Mouse (Mus musculus): ENCODE data around the gene 1700001C19Rik.
A peak's percentile ranks its signal among the peaks of the same experiment; 100 is the strongest.

The 1700001C19Rik gene

GRCm38 (mm10) chr17:47461688-47462087, 24.5 kb upstream of the 1700001C19Rik start:
- DNase-seq = no peak

GRCm38 (mm10) chr17:47459341-47459919, 22.3 kb upstream of the 1700001C19Rik start:
- DNase-seq = no peak

DNA sequence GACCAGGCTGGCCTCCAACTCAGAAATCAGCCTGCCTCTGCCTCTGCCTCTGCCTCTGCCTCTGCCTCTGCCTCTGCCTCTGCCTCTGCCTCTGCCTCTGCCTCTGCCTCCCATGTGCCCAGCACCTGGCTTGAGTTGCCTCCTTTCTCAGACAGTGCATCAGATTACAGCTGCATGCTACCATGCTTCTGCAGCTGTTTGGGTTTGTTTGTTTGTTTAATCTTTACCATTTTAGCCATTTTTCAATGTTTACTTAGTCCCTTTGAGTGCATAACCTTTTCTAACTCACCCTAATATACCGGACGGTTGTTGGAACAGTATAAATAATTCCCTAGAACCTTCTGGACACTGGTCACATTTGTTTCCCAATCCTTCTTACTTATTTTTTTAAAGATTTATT, 21.8 kb upstream of the 1700001C19Rik start:
- no peak for DNase-seq

DNA sequence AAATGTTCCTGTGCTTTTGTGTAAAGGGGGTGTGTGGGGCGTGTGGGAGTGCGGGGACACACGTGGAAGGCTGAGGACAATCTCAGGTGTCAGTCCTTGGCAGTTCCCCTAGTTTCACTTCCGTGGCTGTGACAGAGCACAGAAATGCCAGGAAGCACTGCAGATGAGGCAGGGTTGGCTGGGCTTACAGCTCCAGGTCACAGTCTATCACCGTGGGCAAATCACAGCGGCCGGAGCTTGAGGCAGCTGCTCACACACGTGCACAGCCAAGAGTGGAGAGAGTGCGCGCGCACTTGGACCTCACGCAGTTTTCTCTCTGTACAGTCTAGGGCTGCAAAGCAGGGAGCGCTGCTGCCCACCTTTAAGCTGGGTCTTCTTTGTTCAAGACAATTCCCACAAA, 21.1 kb upstream of the 1700001C19Rik start:
- DNase-seq = no peak

DNA sequence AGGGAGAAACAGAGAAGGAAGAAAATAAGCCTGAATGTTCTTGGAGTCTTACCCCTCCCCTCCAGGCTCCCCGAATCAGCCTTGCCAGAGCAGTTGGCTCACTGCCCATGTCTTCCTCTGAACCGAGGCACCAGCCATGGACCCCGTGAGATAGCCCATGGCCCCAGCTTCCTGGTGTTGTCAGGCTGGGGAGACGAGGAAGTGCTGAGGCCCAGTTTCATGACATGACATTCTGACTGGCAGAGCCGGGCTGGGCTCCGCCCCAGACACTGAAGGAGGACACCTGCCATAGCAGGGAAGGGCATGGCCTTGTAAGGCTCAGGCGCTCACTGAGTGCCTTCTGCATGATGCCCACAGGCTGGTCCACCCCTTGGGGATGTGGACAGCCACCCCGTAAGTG, 17.5 kb upstream of the 1700001C19Rik start:
- peak; percentile 33 for DNase-seq

- no peak for DNase-seq
Measured at GRCm38 (mm10) chr17:47452886-47453285, 15.7 kb upstream of the 1700001C19Rik start.

GRCm38 (mm10) chr17:47450880-47451565, 13.8 kb upstream of the 1700001C19Rik start:
- DNase-seq = no peak

DNA sequence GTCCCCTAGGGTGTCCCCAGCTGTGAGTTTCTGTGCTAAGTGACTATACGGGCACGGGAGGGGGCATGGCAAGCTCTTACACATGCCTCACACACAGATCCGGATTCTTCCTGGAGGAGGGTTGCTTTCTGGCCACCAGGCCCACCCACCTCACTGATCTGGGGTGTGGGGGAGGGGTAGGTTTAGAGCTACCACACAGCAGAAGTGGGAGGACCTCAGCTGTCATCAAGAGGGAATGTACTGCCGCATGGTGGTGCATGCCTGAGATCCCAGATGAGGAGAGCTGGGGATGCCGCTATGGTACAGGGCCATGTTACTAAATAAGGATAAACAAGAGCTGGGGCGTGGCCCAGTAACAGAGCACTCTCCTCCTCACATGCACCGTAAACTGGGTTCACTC, 13.1 kb upstream of the 1700001C19Rik start:
- no peak for DNase-seq

GRCm38 (mm10) chr17:47449432-47449831, 12.3 kb upstream of the 1700001C19Rik start:
- no peak for DNase-seq

GRCm38 (mm10) chr17:47448523-47449372, 11.6 kb upstream of the 1700001C19Rik start:
- no peak for DNase-seq

DNA sequence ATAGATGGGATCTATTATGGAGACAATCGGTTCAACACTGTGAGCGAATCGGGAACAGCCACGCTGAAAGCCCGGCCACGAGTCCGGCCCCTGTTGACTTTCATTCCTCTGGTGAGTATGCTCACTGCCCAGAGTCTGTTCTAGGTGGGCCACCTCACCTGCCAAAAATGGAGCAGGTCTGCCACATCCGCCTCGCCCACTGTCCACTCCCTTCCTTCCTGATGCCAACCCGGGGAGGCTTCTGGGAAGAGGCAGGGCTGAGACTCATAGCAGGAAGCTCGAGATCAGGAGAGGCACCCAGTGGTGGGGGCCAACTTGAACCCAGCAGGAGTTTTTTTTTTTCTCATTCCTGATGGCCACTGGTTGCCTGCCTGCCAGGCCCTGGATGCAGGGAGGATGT, 9.4 kb upstream of the 1700001C19Rik start:
- DNase-seq = no peak

DNA sequence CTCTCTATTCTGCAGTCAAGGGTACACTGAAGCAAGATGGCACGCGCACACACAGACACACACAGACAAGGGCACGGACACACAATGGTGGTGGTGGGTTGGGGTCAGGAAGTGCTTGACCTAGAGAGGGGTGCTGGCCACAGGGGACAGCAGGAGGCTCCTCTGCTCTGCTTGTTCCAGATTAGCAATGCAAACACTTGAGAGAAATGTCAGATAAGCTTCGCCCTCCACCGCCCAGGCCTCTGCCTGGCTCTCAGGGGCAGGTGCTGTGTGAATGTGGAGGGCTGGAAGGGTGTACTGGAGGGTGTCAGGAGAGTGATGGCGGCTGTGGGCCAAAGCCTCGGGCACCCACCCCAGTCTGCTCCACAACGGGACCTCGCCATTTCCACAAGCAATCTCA, 8.8 kb upstream of the 1700001C19Rik start:
- no peak for DNase-seq

DNA sequence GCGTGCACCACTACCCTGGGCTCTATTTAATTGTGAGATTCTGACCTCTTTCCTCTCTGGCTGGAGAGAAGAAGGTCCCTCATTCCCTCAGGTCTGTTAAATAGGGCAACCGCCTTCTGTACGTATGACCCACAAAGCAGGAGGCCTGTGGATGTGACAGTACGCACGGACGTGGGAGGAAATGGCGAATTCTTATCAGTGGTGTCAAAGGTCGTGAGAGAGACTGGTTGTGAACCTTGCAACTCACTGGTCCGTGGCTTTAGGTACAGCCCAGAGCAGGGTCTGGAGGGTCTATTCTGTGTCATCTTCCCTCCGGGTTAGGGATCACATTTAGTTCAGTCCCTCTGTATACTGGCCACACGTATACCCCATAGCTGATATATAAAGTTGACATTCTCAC, 8.3 kb upstream of the 1700001C19Rik start:
- no peak for DNase-seq

DNA sequence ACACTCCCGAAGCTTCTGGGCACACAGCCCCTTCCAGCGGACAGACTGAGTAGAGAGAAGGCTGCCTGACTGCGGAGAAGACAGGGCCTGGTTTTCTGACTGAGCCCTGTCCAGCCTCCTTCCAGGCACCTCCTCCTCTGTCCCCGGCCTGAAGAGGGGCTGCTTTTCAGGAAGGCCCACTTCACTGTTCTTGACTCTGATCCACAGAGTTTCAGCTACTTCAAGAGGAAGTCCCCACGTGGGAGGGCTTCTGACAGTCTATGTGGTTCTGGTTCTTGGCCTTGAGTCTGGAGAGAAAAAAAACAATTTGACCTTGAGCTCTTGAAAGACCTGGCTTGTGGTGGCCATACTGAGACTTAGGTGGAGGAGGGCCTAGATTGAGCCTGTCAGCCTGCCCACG, 6.9 kb upstream of the 1700001C19Rik start:
- DNase-seq = no peak

DNA sequence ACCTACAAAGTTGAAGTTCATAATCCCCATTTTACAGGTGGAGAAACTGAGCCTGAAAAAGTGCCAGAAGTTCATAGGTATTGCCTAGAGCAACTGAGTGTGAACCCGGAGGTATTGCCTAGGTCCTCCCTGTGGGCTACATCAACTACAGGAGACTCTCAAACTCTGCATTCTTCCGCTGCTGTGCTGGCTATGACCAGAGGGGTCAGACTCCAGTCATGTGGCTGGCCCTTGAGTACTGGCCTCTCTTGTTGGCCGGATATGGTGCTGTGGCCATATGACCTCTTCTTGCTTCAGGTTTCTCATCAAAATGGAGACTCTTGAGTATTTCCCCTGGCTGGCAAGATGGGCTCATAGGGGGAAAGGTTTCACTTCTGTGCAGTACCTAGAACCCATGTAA, 5.1 kb upstream of the 1700001C19Rik start:
- DNase-seq = no peak

GRCm38 (mm10) chr17:47441296-47442051, 4.3 kb upstream of the 1700001C19Rik start:
- DNase-seq = no peak

DNA sequence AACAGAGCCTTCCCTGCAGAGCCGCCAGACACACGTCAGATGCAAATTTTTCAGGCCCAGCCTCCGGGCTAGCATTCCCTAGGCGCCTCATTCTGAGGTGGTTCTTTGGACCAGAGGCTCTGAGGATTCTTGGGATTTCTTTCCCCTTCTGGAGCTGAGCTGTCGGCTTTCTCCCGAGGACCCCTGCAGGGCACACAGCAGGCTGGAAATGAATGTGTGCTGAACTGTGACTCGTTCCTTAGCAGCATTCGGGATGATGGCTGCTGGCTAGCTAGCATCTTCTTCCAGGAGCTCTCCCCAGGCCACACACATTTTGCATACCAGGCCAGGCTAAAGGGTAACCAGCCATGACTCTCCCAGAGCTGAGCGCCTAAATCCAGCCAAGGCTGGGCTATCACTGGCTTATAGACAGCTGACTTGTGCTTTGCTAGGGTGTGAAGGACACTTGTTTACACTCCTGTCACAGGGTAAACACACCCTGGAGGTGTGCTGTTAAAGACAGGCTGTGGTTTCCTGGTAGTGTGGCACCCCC, 3.2 kb upstream of the 1700001C19Rik start:
- no peak for DNase-seq

DNA sequence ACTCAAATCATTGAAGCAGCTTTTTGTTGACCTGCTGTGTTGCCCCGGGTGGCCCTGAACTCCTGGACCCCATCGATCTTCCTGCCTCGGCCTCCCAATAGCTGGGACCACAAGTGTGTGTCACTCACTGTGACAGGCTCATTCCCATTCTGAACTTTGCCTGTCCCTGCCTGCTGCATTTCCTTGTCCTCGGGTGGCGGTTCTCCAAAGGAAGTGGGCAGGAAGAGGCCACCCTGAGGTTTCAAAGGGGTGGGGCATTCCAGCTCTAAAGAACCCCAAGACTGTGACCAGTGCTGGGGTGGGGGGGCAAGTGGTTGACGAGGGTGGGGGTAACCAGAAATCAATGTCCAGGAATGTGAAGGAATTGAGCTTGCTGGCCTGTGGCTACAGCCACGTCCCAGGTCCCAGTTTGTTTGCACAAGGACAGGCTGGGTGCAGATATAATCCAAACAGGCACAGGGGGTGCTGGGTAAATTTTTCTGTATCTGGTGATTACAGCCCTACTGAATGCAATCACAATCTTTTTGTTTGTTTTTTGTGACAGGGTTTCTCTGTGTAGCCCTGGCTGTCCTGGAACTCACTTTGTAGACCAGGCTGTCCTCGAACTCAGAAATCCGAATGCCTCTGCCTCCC, 2.3 kb upstream of the 1700001C19Rik start:
- DNase-seq = no peak

- no peak for DNase-seq
Measured at GRCm38 (mm10) chr17:47438611-47439010, 1.4 kb upstream of the 1700001C19Rik start.

DNA sequence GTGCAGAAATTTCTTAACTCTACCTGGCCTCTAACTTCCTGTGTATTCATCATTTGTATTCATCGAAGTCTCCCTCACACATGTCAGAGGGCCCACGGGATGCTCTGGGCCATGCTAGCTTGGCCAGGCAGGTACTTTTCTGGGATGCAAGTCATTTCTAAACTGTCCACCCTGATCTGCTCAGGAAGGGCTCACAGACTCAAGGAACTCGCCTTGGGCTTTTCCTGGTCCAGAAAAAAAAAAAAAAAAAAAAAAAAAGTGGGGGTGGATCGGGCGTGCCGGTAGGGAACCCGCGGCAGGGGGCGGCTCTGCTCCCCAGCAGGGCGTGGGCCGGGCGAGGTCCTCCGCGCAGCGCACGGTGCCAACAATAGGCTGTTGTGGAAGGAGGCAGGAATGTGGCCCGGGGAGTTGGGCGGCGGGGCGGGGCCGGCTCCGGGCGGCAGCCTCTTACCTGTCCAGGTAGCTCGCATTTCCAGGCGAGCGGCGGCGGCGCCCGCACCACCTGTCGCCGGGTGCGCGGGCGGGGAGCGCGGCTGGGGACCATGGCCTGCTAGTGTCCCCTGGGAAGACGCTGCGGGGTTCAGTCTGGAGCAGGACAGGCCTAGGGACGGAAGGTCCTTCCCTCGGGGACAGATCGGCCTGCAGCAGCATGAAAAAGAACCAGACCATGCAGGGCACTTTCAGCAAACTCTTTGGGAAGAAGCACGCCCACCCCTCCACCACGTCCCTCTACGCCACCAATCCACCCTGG, 845 bp downstream of the 1700001C19Rik start, which contains the start of gene AI661453:
TSS of gene AI661453 (plus strand) at position 460 of the 751 bp plus-strand sequence.
- no peak for DNase-seq

GRCm38 (mm10) chr17:47430815-47431214, 6.4 kb downstream of the 1700001C19Rik start:
- no peak for DNase-seq

Measured in thymus, postnatal 25 days (tissue).